Mouse (Mus musculus) brain, embryonic 14.5 days (tissue): ENCODE measurements around the gene Zfp385b.

Source experiments
- CTCF ChIP-seq: fragments of 200-500 bp; IDR thresholded peaks from 2 replicates; pipeline ENCODE4 v1.5.1; 2012; ENCODE audit warnings: inconsistent platforms, mild to moderate bottlenecking, moderate library complexity, borderline replicate concordance; ENCODE audit not compliant: insufficient read depth, insufficient read length; ENCODE audit errors: extremely low read depth
- POLR2A ChIP-seq: fragments of 200-500 bp; IDR thresholded peaks from 2 replicates; pipeline ENCODE4 v1.6.1; 2012; ENCODE audit warnings: mild to moderate bottlenecking, inconsistent platforms, borderline replicate concordance; ENCODE audit not compliant: poor library complexity, insufficient read depth, insufficient read length, severe bottlenecking; ENCODE audit errors: extremely low read depth

DNA sequence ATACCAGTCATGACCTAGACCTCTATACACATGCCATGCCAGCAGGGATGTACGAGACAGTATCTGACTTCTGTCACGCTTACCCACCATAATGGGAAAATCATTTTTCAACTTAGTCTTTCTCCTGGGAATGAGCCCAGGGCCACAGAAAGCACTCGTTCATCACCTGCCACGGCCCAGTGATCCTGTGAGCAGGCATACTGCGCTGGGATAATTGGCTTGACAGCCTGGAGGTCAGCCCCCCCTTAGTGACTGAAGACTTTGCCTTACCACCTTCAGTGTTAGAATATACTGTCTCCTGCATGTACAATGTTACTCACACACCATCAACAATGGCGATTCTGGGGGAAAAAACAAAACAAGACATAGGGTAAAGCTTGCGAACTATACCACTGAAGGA lies 263.5 kb downstream of the Zfp385b start:
- TF ChIP-seq CTCF (no peak), POLR2A (no peak)
